Mouse (Mus musculus): ENCODE results near the gene Spdye4a. TPM values are rescaled to one million over a fixed set of nuclear protein-coding genes. Genes with fewer than 3 reads are reported as not detected.

Spdye4a gene
- polyA plus RNA-seq, 1 experiment from 2014 or later, result not detected

DNA sequence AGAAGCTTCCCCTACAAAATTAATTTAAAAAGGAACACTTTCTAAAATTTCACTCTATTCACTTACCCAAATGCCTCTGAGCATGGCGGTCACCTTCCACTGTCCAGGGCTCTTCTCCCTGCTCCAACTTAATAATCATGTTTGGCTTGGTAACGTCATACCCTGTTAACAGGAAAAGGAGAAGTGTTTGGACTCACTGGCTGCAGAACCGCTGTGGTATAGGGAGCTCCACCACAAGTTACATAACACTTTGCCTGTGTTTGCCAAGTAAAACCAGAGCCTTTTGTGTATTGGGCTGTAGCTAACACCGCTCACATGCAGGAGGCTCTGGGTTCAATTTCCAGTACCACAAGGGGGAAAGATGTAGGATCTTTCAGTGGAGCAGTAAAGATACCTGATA, 50.7 kb downstream of the Spdye4a start:
- 92% methylated on average over 4 of the region's 4 CpGs for WGBS
- Histone ChIP-seq H3K4me2 (ENCODE audit: low read depth, low read length) (no peak overlapping the region), H3K4me3 (replicated peaks; ENCODE audit: low read length) (no peak overlapping the region), H3K9me3 (replicated peaks; ENCODE audit: control insufficient read depth, low read length) (peaks cover 12% of the 10 kb centered on the region; the same call in 1 of the 2 replicates), H3K27me3 (ENCODE audit: control insufficient read depth, insufficient read depth, low read length) (no peaks in the 10 kb centered on the region), H3K36me3 (ENCODE audit: control insufficient read depth, insufficient read depth, low read length) (peaks cover 56% of the 10 kb centered on the region), H3K9ac (ENCODE audit: low read length) (no peak overlapping the region), H3K27ac (ENCODE audit: low read length) (no peak overlapping the region), H3K4me1 (ENCODE audit: control insufficient read depth, insufficient read depth, low read length) (peaks cover 8% of the 10 kb centered on the region)
- no peak for ATAC-seq (ENCODE audit: insufficient read depth, low FRiP score)

Other genes with a start within 250 kb of the Spdye4a start
- 35.1 and 35.6 TPM in 2 replicates for gene Rnf216, start 113.9 kb downstream of the Spdye4a start, polyA plus RNA-seq (2015; fragmentation: Nextera tagmentation; extraction: Ambion mirVana)
- gene Olfr718-ps1, start 79.3 kb downstream of the Spdye4a start, polyA plus RNA-seq (2015; fragmentation: Nextera tagmentation; extraction: Ambion mirVana), result 0.06 TPM in 1 of 2 replicates, not detected in the other
- gene Rbak, start 46.1 kb downstream of the Spdye4a start, polyA plus RNA-seq (2015; fragmentation: Nextera tagmentation; extraction: Ambion mirVana), result 9.3 and 10.3 TPM in 2 replicates
- not detected in 2 replicates for gene Spdye4b, start 45.9 kb downstream of the Spdye4a start, polyA plus RNA-seq (2015; fragmentation: Nextera tagmentation; extraction: Ambion mirVana)
- gene Zfp12, start 8.3 kb upstream of the Spdye4a start, polyA plus RNA-seq (2015; fragmentation: Nextera tagmentation; extraction: Ambion mirVana), result 11.3 and 12.9 TPM in 2 replicates
- gene Zfp316, start 43.1 kb upstream of the Spdye4a start, polyA plus RNA-seq (2015; fragmentation: Nextera tagmentation; extraction: Ambion mirVana), result 0.60 and 0.74 TPM in 2 replicates
- 0.10 TPM in 1 of 2 replicates, not detected in the other for gene Zfp853, start 66.7 kb upstream of the Spdye4a start, polyA plus RNA-seq (2015; fragmentation: Nextera tagmentation; extraction: Ambion mirVana)
- 24.4 and 26.1 TPM in 2 replicates for gene E130309D02Rik, start 88.5 kb upstream of the Spdye4a start, polyA plus RNA-seq (2015; fragmentation: Nextera tagmentation; extraction: Ambion mirVana)
- gene Zdhhc4, start 102.4 kb upstream of the Spdye4a start, polyA plus RNA-seq (2015; fragmentation: Nextera tagmentation; extraction: Ambion mirVana), result 63.6 and 71.9 TPM in 2 replicates
- gene Grid2ip, start 130.4 kb upstream of the Spdye4a start, polyA plus RNA-seq (2015; fragmentation: Nextera tagmentation; extraction: Ambion mirVana), result 2.9 and 4.5 TPM in 2 replicates
- 364 and 376 TPM in 2 replicates for gene Kdelr2, start 176.9 kb upstream of the Spdye4a start, polyA plus RNA-seq (2015; fragmentation: Nextera tagmentation; extraction: Ambion mirVana)
- gene Daglb, start 237.7 kb upstream of the Spdye4a start, polyA plus RNA-seq (2015; fragmentation: Nextera tagmentation; extraction: Ambion mirVana), result 10.3 and 11.5 TPM in 2 replicates

Data from stomach, embryonic 16.5 days (tissue).